Mouse (Mus musculus) cortical plate, adult 2 months (tissue): Measurements from ENCODE around the gene Eif4g1.

Experiments
- CTCF ChIP-seq: fragments of 200-500 bp; IDR thresholded peaks from 2 replicates; pipeline ENCODE4 v1.5.1; 2011; ENCODE audit warnings: mild to moderate bottlenecking, control low read depth, low read length; ENCODE audit not compliant: insufficient read depth; ENCODE audit errors: extremely low read depth
- POLR2A ChIP-seq: fragments of 200-500 bp; IDR thresholded peaks from 2 replicates; pipeline ENCODE4 v1.6.1; 2011; ENCODE audit warnings: mild to moderate bottlenecking, low read length, control low read depth; ENCODE audit not compliant: insufficient read depth; ENCODE audit errors: extremely low read depth

- TF ChIP-seq CTCF (no peak), POLR2A (0 out of 2 replicates have a peak, but pooled peaks have one; percentile 40)
Measured at GRCm38 (mm10) chr16:20732925-20733730, 65.0 kb downstream of the Eif4g1 start, which contains the start of gene Chrd.
